Mouse (Mus musculus) intestine, embryonic 16.5 days (tissue): ENCODE results near the gene Slc31a2. TPM values are rescaled to one million over a fixed set of nuclear protein-coding genes. Genes with fewer than 3 reads are reported as not detected.
"Not testable (repeated sequence)": the region's sequence is repeated elsewhere in the genome, so short reads cannot be mapped to it uniquely, and the experiment has no call there.

ENCODE experiments used
- ATAC-seq: fragments of 200-750 bp; cut with Nextera tagmentation; 2 replicates; pipeline ENCODE4 v1.8.0; 2017; ENCODE audit warnings: moderate TSS enrichment, moderate library complexity
- H3K27ac ChIP-seq: fragments of 300-500 bp; sonication (generic); 2 replicates; pipeline ENCODE4 v1.5.1; 2014; ENCODE audit warnings: mild to moderate bottlenecking, low read length
- H3K27me3 ChIP-seq: fragments of 300-500 bp; sonication (generic); replicated peaks from 2 replicates; pipeline ENCODE4 v1.6.1; 2014; ENCODE audit warnings: low read length, control low read depth, mixed read lengths; ENCODE audit not compliant: control insufficient read depth, insufficient read depth
- H3K36me3 ChIP-seq: fragments of 300-500 bp; sonication (generic); 2 replicates; pipeline ENCODE4 v1.6.1; 2014; ENCODE audit warnings: low read length, control low read depth; ENCODE audit not compliant: control insufficient read depth, insufficient read depth
- H3K4me1 ChIP-seq: fragments of 300-500 bp; sonication (generic); 2 replicates; pipeline ENCODE4 v1.6.1; 2014; ENCODE audit warnings: low read length, control low read depth, mixed read lengths; ENCODE audit not compliant: control insufficient read depth, insufficient read depth
- H3K4me2 ChIP-seq: fragments of 300-500 bp; sonication (generic); 2 replicates; pipeline ENCODE4 v1.6.1; 2014; ENCODE audit warnings: low read depth, low read length, control low read depth
- H3K4me3 ChIP-seq: fragments of 300-500 bp; sonication (generic); 2 replicates; pipeline ENCODE4 v1.5.1; 2014; ENCODE audit warnings: mild to moderate bottlenecking, low read length
- H3K9ac ChIP-seq: fragments of 300-500 bp; sonication (generic); 2 replicates; pipeline ENCODE4 v1.6.1; 2014; ENCODE audit warnings: low read depth, low read length
- H3K9me3 ChIP-seq: fragments of 300-500 bp; sonication (generic); 2 replicates; pipeline ENCODE4 v1.6.1; 2016; ENCODE audit warnings: low read length, control low read depth; ENCODE audit not compliant: control insufficient read depth
- WGBS: fragments of 180-500 bp; shearing (Covaris S2); extraction: QIAGEN DNeasy Blood & Tissue Kit; methylation state at CpG from one replicate; pipeline ENCODE4 v1.1.7; 2014; 5-methylcytosine and 5-hydroxymethylcytosine counted together
- polyA plus RNA-seq: library from polyadenylated mRNA; unstranded; fragments of >200 nt; fragmentation: Nextera tagmentation; extraction: Ambion mirVana; gene quantifications from 2 replicates; pipeline ENCODE4 v1.2.1, GENCODE M21; 2015

Slc31a2 gene
- polyA plus RNA-seq, 1 experiment from 2014 or later, result 21.2 TPM

DNA sequence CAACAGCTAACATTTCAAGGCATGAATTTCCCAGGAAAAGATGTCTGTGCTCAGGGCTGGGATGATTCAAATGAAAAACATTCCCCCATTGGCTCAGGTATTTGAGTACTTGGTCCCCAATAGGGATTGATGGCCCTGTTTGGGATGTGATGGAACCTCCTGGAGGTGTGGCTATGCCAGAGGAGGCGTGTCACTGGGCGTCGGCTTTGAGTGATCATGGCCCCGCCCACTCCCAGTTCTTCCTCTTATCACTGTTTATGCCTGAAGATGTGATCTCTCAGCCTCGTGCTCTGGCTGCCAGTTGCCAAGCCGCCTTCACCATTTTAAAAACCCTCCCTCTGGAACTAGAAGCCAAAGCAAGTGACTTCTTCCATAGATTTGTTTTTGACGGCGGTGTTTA is 7.8 kb upstream of the Slc31a2 start:
- Histone ChIP-seq H3K27ac (no peak overlapping the region), H3K27me3 (no peaks in the 10 kb centered on the region), H3K36me3 (no peaks in the 10 kb centered on the region), H3K9me3 (no peaks in the 10 kb centered on the region), H3K4me2 (no peak overlapping the region), H3K9ac (no peak overlapping the region), H3K4me1 (no peaks in the 10 kb centered on the region), H3K4me3 (no peak overlapping the region)
- ATAC-seq, result no peak
- WGBS, result 58% methylated on average over 8 of the region's 8 CpGs

DNA sequence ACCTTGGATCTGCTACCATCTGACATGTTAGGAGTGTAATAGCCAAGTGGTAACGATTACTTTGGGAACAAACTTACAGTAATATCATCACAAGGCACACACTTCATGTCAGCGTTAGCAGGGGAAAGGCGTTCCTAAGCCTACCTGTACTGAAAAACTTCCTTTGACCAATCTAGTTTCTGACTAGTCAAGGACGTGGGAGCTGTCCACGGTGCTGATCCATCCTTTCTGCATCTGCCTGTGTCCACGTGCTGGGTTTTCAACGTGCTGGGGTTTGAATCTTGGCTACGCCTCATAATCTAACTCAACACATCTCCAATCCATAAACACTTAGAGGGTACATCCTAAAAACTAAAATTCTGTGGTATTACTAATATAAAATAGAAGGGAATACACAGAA is 5.4 kb upstream of the Slc31a2 start:
- H3K4me3 ChIP-seq, result no peak overlapping the region
- H3K9me3 ChIP-seq, result no peaks in the 10 kb centered on the region
- H3K4me2 ChIP-seq, result no peak overlapping the region
- no peaks in the 10 kb centered on the region for H3K36me3 ChIP-seq
- 24% methylated on average over 8 of the region's 8 CpGs for WGBS
- H3K4me1 ChIP-seq, result no peaks in the 10 kb centered on the region
- H3K27ac ChIP-seq, result no peak overlapping the region
- no peak for ATAC-seq
- no peaks in the 10 kb centered on the region for H3K27me3 ChIP-seq
- H3K9ac ChIP-seq, result no peak overlapping the region

DNA sequence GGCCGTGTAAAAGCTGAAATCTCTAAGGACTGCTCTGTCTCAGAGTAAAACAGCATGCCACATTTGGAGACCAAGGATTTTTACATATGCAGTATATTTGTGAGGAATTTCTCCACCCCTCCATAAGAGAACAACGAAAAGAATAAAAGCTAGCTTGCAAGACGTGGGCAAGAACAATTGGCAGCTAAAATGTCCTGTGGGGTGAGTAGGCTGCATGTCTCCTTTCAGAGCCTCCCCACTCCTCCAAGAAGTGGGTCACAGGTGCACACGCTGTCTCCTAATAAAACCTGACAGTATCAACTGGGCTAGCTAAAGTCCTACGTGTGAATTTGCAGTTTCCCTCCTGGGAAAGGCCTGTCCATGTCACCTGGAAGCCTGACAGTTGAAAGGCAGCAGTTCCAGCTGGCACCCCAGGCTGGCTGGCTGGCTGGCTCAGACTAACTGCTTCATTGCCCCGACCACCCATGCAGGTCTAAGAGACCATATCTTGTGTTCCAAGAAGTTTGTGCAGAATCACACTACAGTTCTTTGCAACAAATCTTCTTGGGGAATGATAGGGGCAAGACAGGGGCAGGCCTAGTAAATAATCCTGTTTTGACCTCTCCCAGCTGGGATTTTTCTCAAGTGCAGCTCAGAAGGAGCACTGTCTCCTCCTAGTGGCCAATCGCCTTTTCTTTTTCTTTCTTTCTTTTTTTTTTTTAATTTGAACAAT is 927 bp downstream of the Slc31a2 start:
- 31% methylated on average over 7 of the region's 7 CpGs for WGBS
- H3K9me3 ChIP-seq, result no peaks in the 10 kb centered on the region
- H3K27ac ChIP-seq, result no peak overlapping the region
- no peaks in the 10 kb centered on the region for H3K27me3 ChIP-seq
- no peak overlapping the region for H3K9ac ChIP-seq
- H3K4me2 ChIP-seq, result no peak overlapping the region
- H3K4me3 ChIP-seq, result no peak overlapping the region
- 0 out of 2 replicates have a peak, but pooled peaks cover 4% of the 10 kb centered on the region for H3K4me1 ChIP-seq
- ATAC-seq, result no peak
- no peaks in the 10 kb centered on the region for H3K36me3 ChIP-seq

DNA sequence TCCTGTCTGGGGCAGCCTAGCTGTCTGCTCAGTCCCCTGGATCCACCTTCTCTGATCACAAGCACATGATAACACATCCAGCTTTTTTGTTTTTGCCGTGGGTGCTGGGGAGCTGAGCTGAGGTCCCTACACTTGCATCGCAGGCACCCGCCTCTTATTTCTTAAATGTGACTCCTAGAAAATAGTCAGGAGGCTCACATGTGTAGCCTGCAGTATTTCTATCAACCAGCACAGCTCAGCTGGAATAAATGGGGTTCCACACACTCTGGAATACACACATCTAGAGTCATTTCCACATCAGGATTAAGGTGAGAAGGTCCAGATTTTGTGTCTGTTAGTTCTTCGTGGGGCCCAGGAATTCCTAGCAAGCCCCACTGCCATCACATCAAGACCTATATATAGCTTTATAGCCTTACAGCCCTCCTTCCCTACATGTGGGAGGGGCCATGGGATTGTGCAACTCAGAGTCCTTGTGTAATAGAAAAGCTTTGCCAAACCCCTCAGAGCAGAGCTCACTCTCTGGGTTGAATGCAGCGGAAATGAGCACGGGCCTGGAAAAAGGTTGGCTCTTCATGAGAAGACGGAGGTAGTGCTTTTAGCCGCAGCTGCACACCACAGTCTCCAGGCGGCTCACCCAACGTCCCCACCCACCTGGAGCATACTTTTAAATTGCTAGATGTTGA is 2.9 kb downstream of the Slc31a2 start:
- Histone ChIP-seq H3K4me3 (no peak overlapping the region), H3K4me1 (0 out of 2 replicates have a peak, but pooled peaks cover 4% of the 10 kb centered on the region), H3K4me2 (no peak overlapping the region), H3K9me3 (no peaks in the 10 kb centered on the region), H3K9ac (no peak overlapping the region), H3K36me3 (no peaks in the 10 kb centered on the region), H3K27me3 (no peaks in the 10 kb centered on the region), H3K27ac (no peak overlapping the region)
- WGBS, result 60% methylated on average over 10 of the region's 10 CpGs
- ATAC-seq, result peak; percentile 99

DNA sequence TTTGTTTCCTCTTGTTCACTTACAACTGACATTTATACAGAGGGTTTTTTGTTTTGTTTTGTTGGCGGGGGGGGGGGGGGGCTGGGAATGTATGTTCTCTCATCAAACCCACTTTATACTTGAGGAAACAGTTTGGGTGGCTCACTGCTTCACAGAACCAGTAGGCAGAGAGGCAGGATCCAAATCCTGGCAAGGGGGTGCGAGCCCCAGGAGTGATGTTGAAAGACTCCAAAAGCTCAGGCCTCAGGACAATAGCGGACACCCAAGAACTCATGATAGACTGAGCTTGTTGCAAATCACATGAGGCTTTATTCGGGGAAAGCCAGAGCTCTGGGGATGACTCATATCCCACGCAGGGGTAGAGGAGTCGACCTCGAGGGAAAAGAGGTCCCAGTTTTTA is 3.7 kb downstream of the Slc31a2 start:
- not testable (repeated sequence) for H3K4me1 ChIP-seq, ATAC-seq, H3K27ac ChIP-seq, H3K9ac ChIP-seq, H3K4me2 ChIP-seq, H3K27me3 ChIP-seq, H3K9me3 ChIP-seq, H3K4me3 ChIP-seq, H3K36me3 ChIP-seq
- WGBS, result 79% methylated on average over 7 of the region's 7 CpGs

DNA sequence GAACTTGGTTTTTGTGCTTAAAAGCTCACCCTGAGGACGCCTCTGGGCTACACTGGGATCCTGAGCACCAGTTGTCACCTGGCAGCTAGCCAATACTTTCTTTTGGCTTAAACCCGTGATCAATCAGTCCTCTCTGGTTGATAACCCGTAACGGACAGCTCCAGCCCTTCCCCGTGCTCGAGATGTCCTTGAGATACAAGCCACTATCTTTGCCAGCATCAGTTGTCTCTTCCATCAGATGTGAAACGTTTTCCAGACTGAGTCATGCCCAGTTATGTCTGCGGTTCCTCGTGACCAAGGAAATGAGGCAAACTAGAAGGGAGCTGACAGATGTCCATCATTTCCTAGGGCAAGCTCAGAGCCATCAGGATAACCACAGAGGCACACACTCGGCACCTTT is 4.7 kb downstream of the Slc31a2 start:
- Histone ChIP-seq H3K36me3 (no peaks in the 10 kb centered on the region), H3K4me3 (no peak overlapping the region), H3K9me3 (no peaks in the 10 kb centered on the region), H3K27ac (no peak overlapping the region), H3K27me3 (no peaks in the 10 kb centered on the region), H3K9ac (no peak overlapping the region), H3K4me1 (0 out of 2 replicates have a peak, but pooled peaks cover 4% of the 10 kb centered on the region), H3K4me2 (no peak overlapping the region)
- ATAC-seq, result no peak
- 76% methylated on average over 10 of the region's 10 CpGs for WGBS

DNA sequence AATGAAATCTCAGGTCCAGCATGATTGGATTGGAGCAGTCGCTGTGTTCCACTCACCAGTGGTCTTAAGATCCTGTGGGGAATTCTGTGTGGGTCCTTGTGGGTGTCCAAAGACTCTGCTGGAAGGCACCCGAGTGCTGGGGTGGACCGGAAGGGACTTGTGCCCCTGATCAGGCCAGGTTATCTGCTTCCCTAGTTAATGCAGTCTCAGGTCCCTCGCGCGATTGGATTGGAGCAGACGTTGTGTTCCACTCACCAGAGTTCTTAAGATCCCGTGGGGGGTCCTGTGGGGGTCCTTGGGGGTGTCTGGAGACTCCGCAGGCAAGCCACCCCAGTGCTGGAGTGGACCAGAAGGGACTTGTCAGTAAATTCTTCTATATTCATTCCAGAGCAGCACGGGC is 10.3 kb downstream of the Slc31a2 start:
- H3K36me3 ChIP-seq, result no peaks in the 10 kb centered on the region
- no peak overlapping the region for H3K4me3 ChIP-seq
- no peak for ATAC-seq
- no peak overlapping the region for H3K27ac ChIP-seq
- WGBS, result 87% methylated on average over 10 of the region's 10 CpGs
- peaks cover 4% of the 10 kb centered on the region; the same call in 1 of the 2 replicates for H3K4me1 ChIP-seq
- H3K4me2 ChIP-seq, result no peak overlapping the region
- no peaks in the 10 kb centered on the region for H3K27me3 ChIP-seq
- H3K9me3 ChIP-seq, result no peaks in the 10 kb centered on the region
- no peak overlapping the region for H3K9ac ChIP-seq

DNA sequence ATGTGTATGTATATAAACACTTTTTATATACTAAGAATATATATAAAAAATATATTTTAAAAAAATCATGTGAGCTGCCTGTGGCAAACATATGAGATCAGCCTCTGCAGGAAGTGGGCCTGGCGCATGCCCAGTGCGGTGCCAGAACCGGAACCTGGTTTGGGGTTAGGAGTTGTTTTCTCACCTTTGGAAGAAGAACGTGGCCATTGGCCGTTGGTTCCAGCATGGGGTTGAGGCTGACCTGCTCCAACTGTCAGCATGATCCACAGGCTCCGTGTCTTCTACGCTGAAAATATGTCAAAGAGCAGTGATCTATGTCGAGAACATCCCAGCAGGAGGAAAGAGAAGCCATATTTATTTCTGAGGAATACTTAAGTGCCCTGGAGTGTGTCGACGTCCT is 11.6 kb downstream of the Slc31a2 start:
- 85% methylated on average over 10 of the region's 10 CpGs for WGBS
- no peaks in the 10 kb centered on the region for H3K9me3 ChIP-seq
- no peak overlapping the region for H3K4me3 ChIP-seq
- no peak for ATAC-seq
- no peak overlapping the region for H3K4me2 ChIP-seq
- H3K36me3 ChIP-seq, result no peaks in the 10 kb centered on the region
- H3K9ac ChIP-seq, result no peak overlapping the region
- no peaks in the 10 kb centered on the region for H3K27me3 ChIP-seq
- peaks cover 4% of the 10 kb centered on the region; the same call in 1 of the 2 replicates for H3K4me1 ChIP-seq
- H3K27ac ChIP-seq, result no peak overlapping the region

DNA sequence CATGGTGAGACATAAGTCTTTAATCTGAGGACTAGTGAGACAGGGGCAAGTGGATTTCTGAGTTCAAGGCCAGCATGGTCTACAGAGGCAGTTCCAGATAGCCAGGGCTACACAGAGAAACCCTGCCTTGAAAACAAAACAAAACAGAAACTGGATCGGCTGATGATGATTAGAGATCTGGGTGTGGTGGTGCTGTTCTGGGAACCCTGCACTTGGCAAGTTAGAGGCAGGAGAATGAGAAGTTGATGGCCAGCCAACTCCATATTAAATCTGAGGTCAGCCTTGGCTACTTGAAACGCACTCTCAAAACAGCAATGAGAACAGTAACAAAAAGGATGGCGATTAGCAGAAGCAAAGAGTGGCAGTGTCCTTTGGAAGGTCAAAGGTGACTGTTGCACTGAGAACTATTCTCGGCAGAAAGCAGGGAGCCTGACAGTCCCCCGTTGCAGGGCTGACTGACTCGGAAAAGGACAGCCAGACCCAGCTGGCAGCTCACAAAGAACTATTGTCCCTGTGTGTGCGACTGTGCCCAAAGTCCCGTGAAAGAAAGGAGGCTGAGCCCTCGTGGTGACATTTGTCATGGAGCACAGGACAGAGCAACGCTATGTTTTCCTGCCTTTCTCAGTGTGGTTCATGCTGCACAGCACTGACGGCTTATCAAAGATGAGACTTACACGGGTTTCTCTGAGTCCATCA is 12.6 kb downstream of the Slc31a2 start:
- WGBS, result 44% methylated on average over 12 of the region's 12 CpGs
- Histone ChIP-seq H3K4me2 (no peak overlapping the region), H3K36me3 (no peaks in the 10 kb centered on the region), H3K27me3 (no peaks in the 10 kb centered on the region), H3K9me3 (no peaks in the 10 kb centered on the region), H3K4me1 (peaks cover 4% of the 10 kb centered on the region; the same call in 1 of the 2 replicates), H3K9ac (no peak overlapping the region), H3K4me3 (no peak overlapping the region), H3K27ac (no peak overlapping the region)
- ATAC-seq, result peak; percentile 69
